Mouse (Mus musculus) frontal cortex, adult 2 months (tissue): ENCODE results near the gene Ttll5. TPM values are rescaled to one million over a fixed set of nuclear protein-coding genes. Genes with fewer than 3 reads are reported as not detected.

Experiments used
- DNase-seq, 2 experiments: peaks; one replicate each; pipeline ENCODE4 v3.0.0; 2022; ENCODE audit warnings: low spot score in 1 of 2; ENCODE audit errors: extremely low spot score in 1 of 2
- polyA plus RNA-seq: library from polyadenylated mRNA; depleted of rRNA; stranded (reverse); fragments of >200 nt; gene quantifications from 2 replicates; pipeline ENCODE4 v1.2.3, GENCODE M21; 2012; rRNA removed

The Ttll5 gene
- polyA plus RNA-seq, result 28.7 and 30.0 TPM in 2 replicates

DNA sequence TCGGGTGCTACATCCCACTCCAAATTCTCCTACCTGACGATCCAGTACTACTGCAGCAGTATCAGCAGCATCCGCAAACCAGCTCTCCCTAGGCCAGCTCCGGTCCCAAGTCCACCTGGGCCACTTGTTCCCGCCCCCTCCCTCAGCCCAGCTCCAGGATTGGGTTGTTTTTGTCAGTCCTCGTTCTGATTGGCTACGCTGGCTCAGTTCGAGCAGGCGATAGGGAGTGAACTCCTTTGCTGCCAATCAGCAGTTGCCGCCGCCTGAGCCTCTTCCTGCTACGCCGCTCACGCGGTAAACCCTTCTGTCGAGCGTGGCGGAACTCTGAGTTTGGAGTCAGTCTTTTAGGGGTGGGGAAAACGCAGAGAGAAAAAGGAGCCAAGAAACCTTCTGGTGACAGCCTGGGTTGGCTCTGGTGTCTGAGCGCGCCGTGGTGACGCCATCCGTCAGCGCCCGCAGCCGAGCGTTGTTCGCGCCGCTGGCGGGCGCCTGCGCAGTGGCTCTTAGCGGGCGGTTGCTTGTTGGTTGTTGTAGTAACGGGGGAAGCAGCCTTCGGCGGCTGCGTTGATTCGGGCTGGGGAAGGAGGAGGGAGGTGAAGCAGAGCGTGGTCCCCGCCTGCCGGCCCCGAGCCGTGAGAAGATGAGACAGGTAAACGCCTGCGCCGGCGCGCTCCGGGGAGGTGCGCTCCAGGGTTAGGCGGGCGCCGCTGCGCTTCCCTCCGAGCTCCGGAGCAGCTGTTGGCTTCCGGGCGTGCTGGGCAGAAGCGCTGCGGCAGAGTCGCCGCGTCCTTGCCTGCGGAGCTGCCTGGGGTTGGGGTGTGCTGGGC lies at the start of gene Ttll5, which contains the start of gene Erg28:
TSS of gene Ttll5 (plus strand) at position 222 of the 827 bp plus-strand sequence.
TSS of gene Erg28 (minus strand) at position 113 of the 827 bp plus-strand sequence.
- peak; percentile 93 to 95 for DNase-seq

DNA sequence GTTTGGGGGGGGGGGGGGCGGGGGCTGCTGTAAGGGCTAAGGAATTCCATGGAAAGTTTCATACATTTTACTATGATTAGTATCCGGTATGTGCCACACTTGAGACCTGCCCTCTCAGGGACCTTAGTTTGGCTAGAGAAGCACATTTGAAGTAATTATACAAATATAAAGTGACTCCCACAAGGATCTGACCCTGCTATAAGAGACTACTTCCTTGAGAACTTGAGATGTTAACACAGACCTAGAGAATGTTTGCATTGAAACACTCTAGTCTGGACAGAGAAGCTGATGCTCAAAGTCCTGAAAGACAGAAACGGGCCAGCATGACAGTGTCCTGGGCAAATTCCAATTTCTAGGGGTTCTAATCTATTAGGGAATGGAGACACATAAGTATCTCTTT lies 45.5 kb upstream of the Ttll5 start:
- no peak for DNase-seq

DNA sequence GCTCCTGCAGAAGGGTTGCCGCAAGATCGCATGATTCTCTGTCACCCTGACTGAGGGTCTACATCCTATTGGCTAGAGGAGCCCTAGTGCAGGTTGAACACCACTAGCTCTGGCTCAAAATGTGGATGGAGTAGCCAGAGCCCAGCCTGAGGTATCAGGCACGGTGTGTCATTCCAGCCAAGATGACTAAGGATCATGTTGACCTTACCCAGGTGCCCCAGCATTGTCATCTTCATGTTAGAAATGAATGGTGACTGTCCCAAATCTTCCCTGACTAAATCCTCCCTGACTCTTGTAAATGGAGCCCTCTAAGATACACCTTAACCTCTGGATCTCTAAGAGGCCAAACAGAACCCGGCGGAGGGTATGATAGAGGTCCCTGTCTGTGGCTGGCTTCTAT lies 44.8 kb upstream of the Ttll5 start:
- no peak for DNase-seq

DNA sequence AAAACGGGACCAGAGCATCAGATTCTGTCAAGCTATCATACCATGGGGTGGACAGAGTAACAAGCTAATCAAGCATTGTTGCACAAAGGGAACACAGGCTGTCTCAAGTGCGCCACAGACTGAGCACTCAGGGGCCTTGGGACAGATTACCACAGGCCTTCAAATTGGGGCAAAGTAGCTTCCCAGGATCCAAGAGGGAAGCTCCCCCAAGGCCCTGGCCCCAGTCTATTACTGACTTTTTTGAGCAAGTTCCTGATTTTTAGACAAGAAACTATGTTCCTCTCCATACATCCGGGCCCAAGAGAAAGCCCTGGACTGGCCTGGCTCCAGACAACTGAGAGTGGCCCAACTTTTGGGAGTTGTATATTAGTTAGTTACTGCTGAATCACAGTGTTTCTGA lies 42.9 kb upstream of the Ttll5 start:
- DNase-seq, result no peak

DNA sequence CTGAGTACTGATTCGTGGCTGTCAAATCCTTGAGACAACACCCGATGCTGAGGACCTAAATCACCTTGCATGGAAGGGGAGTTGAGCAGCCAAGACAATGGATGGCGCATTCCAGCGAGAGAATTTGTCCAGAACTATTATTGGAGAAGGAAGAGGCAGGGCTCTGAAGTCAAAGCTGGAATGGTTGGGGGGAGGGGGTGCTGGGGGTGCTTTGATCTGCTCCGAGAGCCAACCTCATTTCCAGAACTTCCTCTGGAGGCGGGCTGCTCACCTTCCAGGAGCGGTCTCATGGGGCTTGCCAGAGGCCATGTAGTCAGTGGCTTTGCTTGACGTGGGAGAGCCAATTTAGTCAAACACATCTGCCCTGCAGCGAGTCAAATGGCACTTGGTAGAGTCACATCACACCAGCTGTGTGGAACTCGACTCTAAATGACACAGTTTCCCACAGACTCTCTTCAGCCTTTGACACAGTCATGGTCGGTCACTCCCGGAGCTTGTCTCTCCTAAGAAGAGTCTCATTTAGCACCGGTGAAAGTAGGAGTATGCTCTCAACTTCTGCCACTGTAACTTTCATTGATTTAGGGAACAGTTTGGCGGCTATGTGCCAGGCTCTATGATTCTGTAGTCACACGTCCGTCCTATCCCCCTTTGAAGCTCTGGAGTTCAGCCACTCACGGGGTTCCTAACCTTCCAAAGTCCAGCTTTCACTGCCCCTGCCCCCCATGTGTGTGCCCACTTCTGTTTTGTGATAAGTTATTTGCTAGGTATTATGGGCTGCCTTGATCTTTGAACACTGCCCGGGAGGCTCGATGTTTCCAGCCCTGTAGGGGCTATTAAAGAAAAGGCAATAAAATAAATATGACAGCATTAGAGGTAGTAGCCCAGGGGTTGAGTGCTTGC lies 39.3 kb upstream of the Ttll5 start:
- DNase-seq, result no peak

DNA sequence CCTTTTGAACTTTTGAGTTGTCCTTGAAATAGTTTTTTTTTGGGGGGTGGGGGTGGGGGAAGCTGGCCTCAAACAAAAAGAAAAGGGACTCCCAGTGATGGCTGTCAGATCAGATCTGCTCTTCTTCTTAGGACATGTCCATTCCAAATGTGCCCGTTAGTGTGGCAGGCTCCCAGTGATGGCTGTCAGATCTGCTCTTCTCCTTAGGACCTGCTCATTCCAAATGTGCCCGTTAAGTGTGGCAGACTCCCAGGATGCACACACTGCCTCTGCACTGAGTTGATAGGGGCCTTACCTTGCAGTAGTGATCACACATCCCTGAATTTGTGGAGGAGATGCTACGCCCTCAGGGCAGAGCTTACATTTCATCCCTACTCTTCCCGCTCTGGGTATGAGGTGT lies 32.3 kb upstream of the Ttll5 start:
- DNase-seq, result no peak

DNA sequence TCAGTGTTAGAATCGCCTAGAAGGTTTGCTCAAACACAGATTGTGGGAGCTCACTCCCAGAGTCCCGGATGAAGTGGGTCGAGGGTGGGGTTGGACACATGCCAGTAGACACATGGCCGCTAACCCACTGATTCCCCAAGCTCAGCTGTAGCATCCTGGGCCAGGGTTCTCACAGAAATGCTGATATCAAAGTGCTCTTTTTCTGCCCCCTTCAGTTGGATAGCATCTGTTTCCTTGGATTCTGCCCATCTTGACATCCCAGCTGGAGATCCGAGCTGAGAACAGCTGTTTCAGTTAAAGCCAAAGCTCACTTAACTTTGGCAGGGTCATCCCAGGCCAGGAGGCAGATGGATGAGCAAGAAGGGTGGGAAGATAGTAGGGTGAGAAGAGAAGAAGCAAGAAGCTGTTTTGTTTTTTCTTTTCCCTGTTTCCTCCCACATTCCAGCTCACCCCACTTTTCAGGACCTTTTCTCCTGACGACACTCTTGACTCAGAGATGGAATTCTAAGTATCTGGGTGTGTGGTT lies 31.6 kb upstream of the Ttll5 start:
- peak; percentile 31 to 51 for DNase-seq

DNA sequence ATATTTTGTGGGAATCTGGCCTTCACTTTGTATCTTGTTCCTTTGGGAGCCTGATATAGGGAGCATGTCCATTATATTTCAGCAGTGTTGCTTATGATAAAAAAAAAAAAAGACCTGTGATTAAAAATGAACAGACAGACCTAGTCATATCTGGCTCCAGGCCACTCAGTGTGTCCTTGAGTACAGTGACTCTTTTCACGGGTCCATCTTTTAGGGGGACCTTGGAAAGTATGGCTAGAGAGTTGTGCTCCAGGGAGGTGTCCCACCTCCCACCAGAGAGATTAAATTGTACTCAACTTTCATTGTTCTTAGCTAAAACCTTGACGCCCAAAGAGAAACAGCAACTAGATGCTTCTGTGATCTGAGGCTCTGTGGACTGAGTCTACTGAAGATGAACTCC lies 30.4 kb upstream of the Ttll5 start:
- no peak for DNase-seq

DNA sequence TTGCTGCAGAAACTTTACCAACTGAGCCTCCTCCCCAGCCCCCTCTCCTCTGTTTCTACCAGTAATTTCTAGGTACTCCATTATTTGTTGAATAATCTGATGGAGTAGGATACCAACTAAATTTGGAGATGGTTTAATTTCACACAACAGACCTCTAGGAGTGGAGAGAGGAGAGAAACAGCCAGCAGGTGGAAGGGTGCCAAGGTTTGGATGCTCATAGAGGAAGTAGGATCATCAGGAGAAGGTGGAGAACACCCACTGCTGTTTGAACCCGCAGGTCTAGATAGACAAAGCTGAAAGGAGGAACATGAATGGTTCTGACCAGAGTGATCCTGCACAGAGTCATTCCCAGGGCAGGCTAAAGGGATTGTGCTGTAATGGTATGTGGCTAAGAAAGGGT lies 28.9 kb upstream of the Ttll5 start:
- no peak for DNase-seq

DNA sequence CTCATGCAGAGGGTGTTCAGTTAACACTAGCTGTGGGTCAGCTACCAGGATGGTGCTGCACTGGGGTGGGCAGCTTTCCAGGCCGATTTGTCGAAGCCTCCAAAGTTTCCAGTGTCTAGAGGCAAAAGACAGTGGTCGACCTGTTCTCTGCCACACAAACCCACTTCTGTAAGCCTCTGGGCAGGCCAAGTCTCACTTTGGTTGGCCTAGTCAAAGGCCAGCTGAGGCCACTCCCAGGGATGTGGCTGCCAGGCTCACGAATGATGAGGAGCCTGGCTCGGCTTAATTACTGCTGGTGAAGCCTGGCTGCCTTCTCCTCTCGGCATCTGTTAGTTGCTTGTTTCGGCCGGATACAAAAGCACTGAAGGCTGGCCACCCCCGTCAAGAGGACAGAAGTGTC lies 24.4 kb upstream of the Ttll5 start:
- DNase-seq, result no peak

DNA sequence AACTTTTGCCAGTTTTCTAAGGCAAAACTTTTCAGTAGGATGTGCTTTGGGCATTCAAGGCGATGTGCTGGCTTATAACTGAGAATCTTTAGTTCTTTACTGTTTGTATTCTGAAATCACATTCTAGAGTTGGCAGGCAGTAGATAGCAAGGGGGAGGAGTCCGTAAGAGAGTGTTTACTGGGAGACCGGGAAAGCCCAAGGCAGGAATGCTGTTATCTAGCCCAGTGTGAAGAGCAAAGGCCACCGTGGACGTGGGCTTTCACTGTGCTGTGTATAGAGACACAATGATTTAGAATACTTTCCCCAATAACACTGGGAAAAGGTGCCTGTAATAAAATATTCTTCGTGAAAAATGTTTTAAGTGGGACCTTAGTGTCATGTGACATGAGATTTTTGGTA lies 14.7 kb upstream of the Ttll5 start:
- DNase-seq, result no peak

DNA sequence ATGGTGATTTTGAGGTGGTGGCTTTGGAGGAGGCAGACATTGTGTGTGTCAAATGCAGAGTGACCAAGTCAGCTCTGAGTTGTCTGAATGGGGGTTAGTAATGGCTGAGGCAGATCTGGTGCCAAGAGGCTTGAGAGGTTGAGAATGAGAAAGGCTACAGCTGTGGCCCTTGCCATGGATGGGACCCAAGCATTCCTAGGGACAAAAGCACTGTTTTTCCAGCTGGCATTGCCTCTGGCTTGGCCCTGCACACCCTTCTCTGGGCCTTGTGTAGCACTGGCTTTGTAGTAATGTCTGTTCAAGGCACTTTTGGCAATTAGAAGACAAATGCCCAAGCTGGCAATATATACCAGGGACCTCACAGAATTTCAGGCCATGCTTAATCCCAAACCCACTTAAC lies 13.5 kb upstream of the Ttll5 start:
- no peak for DNase-seq

DNA sequence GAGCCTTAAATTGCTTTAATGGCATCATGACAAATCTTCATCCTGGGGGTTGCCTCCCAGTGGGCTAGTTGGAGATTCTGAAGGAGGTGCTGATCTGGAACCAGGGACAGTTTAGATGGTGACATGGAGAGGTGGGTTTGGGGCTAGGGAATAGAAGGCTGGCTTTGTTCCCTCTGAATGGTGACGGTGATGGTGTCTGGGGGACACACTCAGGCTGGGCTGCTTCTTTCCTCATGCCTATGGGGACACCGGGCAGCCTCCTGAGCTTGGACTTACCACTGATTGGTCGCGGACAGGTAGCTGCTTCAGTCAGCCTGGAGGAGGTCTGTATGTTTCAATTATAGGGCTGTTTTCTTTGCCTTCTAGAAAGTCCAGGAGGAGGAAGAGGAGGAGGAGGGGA lies 12.8 kb upstream of the Ttll5 start:
- DNase-seq, result no peak

DNA sequence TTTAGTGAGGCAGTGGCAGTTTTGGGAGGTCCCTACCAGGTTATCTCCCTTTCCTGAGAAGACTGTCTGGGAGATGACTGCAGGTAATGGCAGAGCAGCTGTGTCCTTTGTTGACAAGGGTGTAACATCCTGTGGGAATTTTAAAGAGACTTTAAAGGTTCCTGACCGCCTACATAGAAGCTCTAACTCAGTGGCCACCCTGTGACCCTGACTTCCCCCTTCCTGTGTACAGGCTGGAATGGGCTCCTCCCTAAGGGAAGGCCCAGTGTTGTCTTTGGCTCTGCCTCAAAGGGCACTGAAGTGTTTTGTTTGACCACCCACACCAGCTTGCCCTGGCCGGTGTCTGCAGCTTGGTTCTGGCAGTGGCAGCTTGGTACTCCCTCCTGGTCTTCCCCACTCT lies 10.9 kb upstream of the Ttll5 start:
- no peak for DNase-seq

DNA sequence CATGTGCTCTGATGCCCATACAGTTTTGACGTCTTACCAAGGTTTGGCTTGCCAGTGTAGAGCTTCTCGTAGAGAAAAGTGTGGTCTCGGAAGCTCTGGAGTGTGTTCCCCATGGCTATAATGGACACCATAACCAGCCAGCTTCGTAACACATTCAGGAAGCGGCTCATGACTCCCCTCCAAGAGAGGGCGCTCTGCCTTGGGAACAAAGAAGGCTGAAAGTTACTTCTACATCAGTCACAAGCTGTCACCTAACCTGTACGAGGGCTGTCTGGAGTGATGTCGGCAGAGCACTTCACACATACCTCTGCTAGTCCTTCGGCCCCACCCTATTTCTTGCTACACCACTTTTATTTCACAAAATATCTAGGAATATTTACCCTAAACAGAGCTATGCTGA lies 2.4 kb upstream of the Ttll5 start:
- no peak for DNase-seq

DNA sequence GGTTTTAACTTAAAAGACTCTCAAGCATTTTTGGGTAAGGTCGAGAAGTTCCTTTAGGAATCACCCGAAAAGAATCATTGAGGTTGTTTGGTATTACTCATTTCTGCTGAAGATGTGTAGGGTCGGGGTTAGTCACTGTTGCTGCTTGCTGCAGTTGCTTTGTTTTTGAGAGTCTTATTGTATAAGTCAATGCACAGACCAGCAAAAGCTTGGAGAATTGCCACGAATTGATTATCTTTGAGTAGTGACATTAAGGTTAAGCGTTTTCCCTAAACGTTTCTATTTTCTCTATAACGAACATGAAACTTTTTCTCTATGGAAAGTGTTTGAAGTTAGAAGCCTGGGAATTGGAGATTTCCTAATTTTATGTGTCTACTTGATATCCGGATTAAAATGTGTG lies 902 bp downstream of the Ttll5 start:
- no peak for DNase-seq

DNA sequence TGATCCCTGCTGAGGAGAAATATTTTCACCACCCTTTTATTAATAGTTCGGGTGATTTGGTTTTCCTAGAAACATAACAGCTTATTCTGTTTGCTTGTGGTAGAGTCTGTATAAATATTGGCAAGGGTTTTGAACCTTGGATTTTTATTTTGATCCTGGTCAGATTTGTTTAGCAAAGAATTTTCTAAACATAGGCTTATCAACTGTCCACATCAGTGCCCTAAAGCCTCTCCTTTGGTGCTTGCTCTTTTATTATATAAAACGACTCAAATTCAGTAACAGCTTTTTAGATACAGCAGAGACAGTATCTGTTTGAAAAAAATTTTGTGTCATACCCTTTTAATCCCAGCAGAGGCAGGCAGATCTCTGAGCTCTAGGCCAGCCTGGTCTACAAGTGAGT lies 1.4 kb downstream of the Ttll5 start:
- no peak for DNase-seq

DNA sequence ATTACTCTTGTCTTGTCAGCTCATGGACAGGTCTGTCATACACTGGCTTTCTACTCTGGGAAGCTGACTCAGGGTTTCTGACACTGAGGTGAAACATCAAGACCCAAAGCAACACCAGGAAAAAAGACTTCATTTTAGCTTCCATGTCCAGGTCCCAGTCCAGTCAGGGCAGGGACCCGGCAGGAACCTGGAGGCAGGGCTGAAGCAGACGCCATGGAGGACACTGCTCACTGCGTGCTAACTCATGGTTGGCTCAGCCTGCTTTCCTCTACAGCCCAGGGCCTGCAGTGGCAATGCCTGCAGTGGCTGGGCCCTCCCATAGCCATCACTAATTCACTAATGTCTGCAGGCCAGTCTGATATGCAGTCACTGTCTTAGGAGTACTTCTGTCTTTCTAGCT lies 4.4 kb downstream of the Ttll5 start:
- no peak for DNase-seq

DNA sequence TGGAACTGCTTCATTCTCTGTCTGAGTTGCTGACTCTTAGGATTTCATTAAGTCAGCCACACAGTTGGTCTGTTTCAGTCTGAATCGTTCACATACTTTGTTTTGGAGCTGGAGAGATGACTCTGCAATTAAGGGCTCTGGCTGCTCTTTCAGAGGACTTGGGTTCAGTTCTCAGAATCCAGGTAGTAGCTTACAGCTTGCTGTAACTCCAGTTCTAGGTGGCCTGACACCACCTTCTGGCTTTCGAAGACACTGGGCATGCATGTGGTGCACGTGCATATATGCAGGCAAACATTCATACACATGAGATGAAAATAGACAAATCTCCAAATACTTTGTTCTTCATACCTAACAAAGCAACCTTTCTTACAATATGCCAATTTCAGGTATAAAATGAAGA lies 5.4 kb downstream of the Ttll5 start:
- DNase-seq, result no peak

DNA sequence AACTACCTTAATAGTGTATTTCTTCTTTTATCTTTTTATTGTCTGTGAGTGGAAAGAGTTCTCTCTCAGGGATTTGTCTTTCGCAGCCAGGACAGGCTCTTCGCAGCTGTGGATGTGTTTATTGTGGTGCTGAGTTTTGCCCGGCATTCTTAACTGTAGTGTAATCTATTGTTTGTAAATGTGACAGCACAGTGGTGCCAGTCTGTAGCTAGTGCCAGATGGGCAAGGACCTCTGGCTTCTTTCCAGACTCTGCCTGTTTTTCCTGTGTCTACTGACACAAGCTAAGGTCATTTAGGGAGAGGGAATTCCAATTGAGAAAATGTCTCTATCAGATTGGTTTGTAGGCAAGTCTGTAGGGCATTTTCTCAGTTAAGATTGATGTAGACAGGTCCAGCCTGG lies 6.2 kb downstream of the Ttll5 start:
- DNase-seq, result peak in 1 of 2 experiments; percentile 40

DNA sequence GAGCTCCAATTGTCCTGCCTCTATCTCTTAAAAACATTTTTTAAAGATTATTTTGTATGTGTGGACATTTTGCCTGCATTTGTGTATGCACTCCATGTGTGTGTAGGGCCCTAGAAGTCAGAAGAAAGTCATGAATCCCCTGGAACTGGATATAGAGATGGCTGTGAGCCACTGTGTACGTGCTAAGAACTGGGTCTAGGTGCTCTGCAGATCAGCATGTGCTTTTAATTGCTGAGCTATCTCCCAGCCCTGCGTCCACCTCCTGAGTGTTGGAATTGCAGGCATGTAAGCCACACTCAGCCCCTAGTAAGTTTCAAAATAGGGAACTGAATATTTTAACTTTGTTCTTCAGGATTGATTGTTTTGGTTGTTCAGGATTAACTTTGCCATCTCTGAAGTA lies 10.1 kb downstream of the Ttll5 start:
- no peak for DNase-seq
